Mouse (Mus musculus) gastrocnemius, postnatal 36 days (tissue): ENCODE data around the gene Plekhg2. TPM values are rescaled to one million over a fixed set of nuclear protein-coding genes. Genes with fewer than 3 reads are reported as not detected.
"Not testable (repeated sequence)": the region's sequence is repeated elsewhere in the genome, so short reads cannot be mapped to it uniquely, and the experiment has no call there.

ENCODE experiments used
- DNase-seq, 2 experiments: peaks; one replicate each; pipeline ENCODE4 v3.0.0; 2022
- intact Hi-C: fragments of 180-260 bp; cut with DNase I; formaldehyde crosslinking; loops from one replicate; pipeline ENCODE4 v1.15.1; 2025
- long read RNA-seq, 2 experiments: library from polyadenylated mRNA; stranded (forward); transcript quantifications; one replicate each; pipeline ENCODE4 v2.0.0; 2021
- total RNA-seq, 2 experiments: library from RNA; stranded (reverse); gene quantifications; 2 replicates each; pipeline ENCODE4 v1.2.3; 2021

The Plekhg2 gene
- total RNA-seq: 1 to 10 TPM; 4.7 to 7.8 TPM
- long read RNA-seq, experiment 1, partial matches to known transcripts: 0 of 1 reads
- long read RNA-seq, experiment 1, other reads (novel, unspliced or antisense): 1 of 1 reads
- long read RNA-seq, experiment 2, partial matches to known transcripts: 0 of 2 reads
- long read RNA-seq, experiment 2, other reads (novel, unspliced or antisense): 2 of 2 reads

- intact Hi-C loops: loop anchor here (1.0 kb wide), 1 partner anchor 14 kb away; no protein-coding TSS in a partner anchor
These were observed at the start of gene Plekhg2 for GRCm38 (mm10) chr7:28372251-28373108. Plekhg2 (minus strand) TSS chr7:28372599.

GRCm38 (mm10) chr7:28419416-28419815 lies 47.0 kb upstream of the Plekhg2 start:
- intact Hi-C loops: no loop called here
- DNase-seq: no peak

More at GRCm38 (mm10) chr7:28372251-28373108, at the start of gene Plekhg2:
- peak; percentile 96 to 99 for DNase-seq

- peak in 1 of 2 experiments; percentile 69 for DNase-seq
- intact Hi-C loops: no loop called here
These were observed 45.8 kb upstream of the Plekhg2 start for GRCm38 (mm10) chr7:28418096-28418670.

GRCm38 (mm10) chr7:28417368-28417767 lies 45.0 kb upstream of the Plekhg2 start:
- intact Hi-C loops: no loop called here
- no peak for DNase-seq

- intact Hi-C loops: no loop called here
- DNase-seq: no peak
These were observed 40.4 kb upstream of the Plekhg2 start for GRCm38 (mm10) chr7:28412826-28413225.

- intact Hi-C loops: no loop called here
- peak; percentile 51 to 75 for DNase-seq
These were observed 38.6 kb upstream of the Plekhg2 start for GRCm38 (mm10) chr7:28410841-28411475.

GRCm38 (mm10) chr7:28401942-28402341 lies 29.5 kb upstream of the Plekhg2 start:
- DNase-seq: no peak
- intact Hi-C loops: no loop called here

GRCm38 (mm10) chr7:28401030-28401429 lies 28.6 kb upstream of the Plekhg2 start:
- intact Hi-C loops: no loop called here
- no peak for DNase-seq

- DNase-seq: no peak
- intact Hi-C loops: no loop called here
These were observed 26.4 kb upstream of the Plekhg2 start for GRCm38 (mm10) chr7:28398696-28399340.

- DNase-seq: no peak
These were observed 25.6 kb upstream of the Plekhg2 start for GRCm38 (mm10) chr7:28398000-28398399.

GRCm38 (mm10) chr7:28395425-28395824 lies 23.0 kb upstream of the Plekhg2 start:
- intact Hi-C loops: no loop called here
- DNase-seq: no peak

More at GRCm38 (mm10) chr7:28398000-28398399, 25.6 kb upstream of the Plekhg2 start:
- intact Hi-C loops: no loop called here

GRCm38 (mm10) chr7:28393272-28393951 lies 21.0 kb upstream of the Plekhg2 start:
- intact Hi-C loops: no loop called here
- DNase-seq: no peak

- peak; percentile 90 to 95 for DNase-seq
- intact Hi-C loops: no loop called here
These were observed 20.3 kb upstream of the Plekhg2 start, which contains the start of the genes Med29 and Paf1 for GRCm38 (mm10) chr7:28392429-28393271. Med29 (minus strand) TSS chr7:28392708. Paf1 (plus strand) TSS chr7:28392951.

GRCm38 (mm10) chr7:28390331-28390730 lies 17.9 kb upstream of the Plekhg2 start:
- DNase-seq: no peak
- intact Hi-C loops: no loop called here

GRCm38 (mm10) chr7:28387384-28387783 lies 15.0 kb upstream of the Plekhg2 start:
- DNase-seq, intact Hi-C loops: not testable (repeated sequence)

GRCm38 (mm10) chr7:28386877-28387276 lies 14.5 kb upstream of the Plekhg2 start:
- intact Hi-C loops: loop anchor here (1.0 kb wide), 1 partner anchor 14 kb away; no protein-coding TSS in a partner anchor
- not testable (repeated sequence) for DNase-seq

- DNase-seq: peak; percentile 74 to 83
- intact Hi-C loops: loop anchor here (1.0 kb wide), 1 partner anchor 13 kb away; no protein-coding TSS in a partner anchor
These were observed 14.1 kb upstream of the Plekhg2 start for GRCm38 (mm10) chr7:28386462-28386861.

GRCm38 (mm10) chr7:28386007-28386406 lies 13.6 kb upstream of the Plekhg2 start:
- no peak for DNase-seq
- intact Hi-C loops: loop anchor here (1.0 kb wide), 1 partner anchor 13 kb away; no protein-coding TSS in a partner anchor
